Mouse (Mus musculus) heart, postnatal 10 days (tissue): ENCODE measurements around the gene Ccr9. TPM values are rescaled to one million over a fixed set of nuclear protein-coding genes. Genes with fewer than 3 reads are reported as not detected.

Source experiments
- DNase-seq, 2 experiments: peaks; one replicate each; pipeline ENCODE4 v3.0.0; 2021
- intact Hi-C: fragments of 180-260 bp; cut with DNase I; formaldehyde crosslinking; loops from one replicate; pipeline ENCODE4 v1.15.1; 2025
- total RNA-seq, 2 experiments: library from RNA; stranded (reverse); gene quantifications; 2 replicates each; pipeline ENCODE4 v1.2.3; 2021

Ccr9 gene
- total RNA-seq, 2 experiments from 2014 or later: 0.42 to 0.62 TPM

DNA sequence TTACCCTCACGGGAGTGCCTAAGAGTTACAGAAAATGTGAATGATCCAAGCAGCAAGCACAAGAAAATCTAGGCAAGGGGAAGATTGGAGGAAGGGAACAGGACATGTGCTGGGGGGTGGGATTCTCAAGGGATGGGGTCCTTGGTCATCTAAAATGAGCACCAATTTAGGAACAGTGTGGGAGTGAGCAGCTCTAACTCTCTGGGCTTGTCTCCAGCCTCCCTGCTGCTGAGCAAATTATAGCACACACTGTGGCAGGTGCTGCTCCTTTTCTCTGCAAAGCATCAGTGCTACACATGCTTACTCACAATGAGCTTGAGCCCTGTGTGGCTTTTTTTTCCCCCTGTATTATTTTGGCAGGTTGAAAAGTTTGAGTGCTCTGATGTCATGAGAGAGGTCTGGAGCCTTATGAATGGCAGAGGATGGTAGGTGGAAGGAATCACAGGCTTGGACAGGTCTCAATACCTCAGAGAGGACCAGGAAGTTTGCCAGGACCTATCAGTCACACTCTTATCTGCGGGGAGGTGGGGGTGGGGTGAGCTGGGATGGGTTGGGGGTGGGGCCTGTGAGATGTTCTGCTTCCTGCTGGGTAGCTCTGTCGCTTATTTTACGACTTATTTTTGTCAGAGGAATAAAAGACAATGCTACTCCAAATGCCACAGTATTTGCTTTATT, 110.8 kb downstream of the Ccr9 start:
- DNase-seq: peak; percentile 23 to 47
- intact Hi-C loops: no loop called here

DNA sequence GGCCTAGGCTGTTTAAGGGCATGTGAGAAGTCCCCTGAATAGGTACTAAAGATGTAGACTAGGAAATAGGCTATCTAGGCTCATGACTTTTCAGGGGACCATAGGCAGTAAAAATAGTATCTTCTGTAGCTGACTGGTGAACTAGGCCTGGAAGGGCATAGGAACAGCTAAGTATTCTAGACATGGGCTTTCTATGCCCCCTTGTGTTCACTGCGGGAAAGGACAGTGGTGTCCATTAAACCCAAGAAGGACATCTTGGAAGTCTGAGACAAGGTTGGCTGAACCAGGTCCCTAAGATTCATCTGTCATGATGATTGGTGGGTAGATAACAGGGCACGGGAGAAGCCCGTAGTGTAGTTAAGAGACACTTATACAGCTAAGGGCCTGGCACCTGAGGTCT, 117.9 kb downstream of the Ccr9 start:
- intact Hi-C loops: loop anchor here (2.0 kb wide), 2 partner anchors 83 to 157 kb away; no protein-coding TSS in a partner anchor
- peak; percentile 69 to 71 for DNase-seq

DNA sequence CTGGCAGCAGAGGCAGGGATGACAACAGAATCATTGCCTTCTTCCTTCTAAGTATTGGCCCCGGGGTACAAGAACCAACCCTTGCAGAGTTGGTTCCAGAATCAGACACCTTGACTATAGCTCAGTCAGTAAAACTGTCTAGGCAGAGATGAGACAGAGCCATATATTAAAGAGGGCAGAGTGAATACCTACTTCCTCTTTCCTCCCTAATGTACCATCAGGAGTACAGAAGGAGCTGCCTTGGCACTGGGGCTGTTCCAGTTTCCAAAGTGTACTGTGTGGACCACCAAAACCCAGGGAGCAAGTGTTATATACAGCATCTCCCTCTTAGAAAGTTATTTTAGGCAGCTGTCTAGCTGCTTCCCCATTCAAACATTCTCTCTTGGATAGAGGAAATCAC, 123.3 kb downstream of the Ccr9 start:
- intact Hi-C loops: no loop called here
- no peak for DNase-seq

DNA sequence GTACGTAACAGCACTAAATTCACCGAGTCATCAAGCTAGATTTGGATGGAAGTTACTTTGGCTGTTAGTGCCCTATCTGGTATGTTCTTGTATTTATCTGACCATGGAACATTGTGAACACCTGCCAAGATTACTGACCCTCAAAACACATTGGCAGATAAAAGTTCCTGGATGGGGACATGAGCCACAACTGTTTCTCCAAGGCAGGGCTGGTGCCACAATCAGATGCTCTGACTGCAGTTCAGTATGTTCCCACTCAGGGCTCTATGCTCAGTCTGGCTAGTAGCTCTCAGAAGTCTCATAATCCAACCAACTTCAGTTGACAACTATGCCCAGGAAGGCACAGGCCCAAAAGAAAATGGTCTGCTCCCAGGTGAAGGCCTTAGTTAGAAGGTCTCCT, 124.2 kb downstream of the Ccr9 start:
- intact Hi-C loops: no loop called here

DNA sequence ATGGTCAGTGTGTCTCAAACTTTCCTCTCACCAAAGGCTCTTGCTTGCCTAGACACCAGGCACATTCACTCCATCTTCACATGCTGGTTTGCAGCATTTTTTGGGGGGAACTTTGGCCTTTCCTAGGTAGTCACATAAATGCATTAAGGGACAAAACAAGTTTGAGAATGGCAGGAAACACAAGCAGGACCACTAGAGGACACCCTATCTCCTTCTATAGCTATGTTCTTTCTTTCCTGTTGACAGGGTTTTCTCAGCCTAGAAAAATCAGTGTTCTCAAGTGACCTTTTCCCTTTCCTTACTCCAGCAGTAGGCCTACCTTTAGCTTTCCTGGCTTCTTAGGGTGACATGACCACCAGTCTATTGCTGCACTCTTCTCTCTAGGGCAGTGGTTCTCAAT, 124.7 kb downstream of the Ccr9 start:
- DNase-seq: no peak
- intact Hi-C loops: no loop called here

More for the DNA sequence above, 124.2 kb downstream of the Ccr9 start:
- peak in 1 of 2 experiments; percentile 16 for DNase-seq

DNA sequence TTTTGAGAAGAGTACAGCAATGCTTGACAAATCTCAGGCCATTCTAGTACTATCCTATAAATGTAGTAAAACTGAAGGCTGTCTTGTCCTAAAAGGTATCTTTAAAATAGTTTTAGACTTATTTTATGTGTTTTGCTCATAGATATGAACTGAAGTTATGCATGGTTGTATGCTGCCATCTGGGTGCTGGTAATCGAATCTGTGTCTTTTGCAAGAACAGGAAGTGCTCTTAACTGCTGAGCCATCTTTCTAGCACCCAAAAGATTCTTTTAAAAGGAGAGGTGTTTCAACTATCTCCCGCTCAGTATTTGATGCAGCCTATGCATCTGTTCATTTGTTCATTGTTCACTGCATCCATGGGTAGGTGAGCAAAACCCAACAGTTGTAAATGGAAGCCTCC, 127.0 kb downstream of the Ccr9 start:
- no peak for DNase-seq
- intact Hi-C loops: no loop called here

DNA sequence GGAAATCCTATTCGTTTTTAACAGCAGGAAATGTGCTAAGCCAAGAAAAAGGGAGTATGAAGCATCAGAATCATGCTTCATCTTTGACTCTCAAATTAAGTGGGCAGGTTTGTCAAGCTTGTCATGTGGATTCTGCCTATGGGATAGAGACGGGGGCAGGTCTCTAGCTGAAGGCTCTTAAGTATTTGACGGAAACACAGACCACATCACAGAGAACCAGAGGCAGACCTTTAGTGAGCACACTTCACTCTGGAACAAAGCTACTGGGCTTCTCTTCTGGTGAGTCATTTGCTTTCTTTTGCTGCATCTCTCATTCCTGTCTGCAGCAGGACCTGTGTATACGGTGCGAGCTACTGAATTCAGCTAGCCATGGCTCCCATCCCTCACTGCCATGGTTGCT, 128.0 kb downstream of the Ccr9 start, which contains the start of gene Cxcr6:
Gene Cxcr6, plus strand, starts transcription at position 209 of the 400 bp plus-strand sequence.
- DNase-seq: no peak
- intact Hi-C loops: no loop called here

DNA sequence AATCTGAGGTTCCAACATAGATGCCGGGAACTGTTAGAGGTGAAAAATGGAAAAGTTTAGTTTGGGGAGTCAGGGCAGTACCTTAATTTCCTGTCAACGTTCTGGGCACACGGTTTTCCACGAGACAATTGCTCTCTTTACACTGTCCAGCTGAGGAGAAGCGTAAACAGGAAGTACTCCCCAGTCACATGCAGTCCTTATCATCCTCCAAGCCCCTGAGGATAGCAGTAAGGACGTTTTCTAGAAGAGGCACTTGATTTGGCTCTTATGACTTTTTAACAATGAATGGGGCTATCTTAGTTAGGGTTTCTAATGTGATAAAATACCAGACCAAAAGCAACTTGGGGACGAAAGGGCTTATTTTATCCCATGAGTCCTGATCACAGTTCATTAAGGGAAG, 130.3 kb downstream of the Ccr9 start:
- intact Hi-C loops: no loop called here
- DNase-seq: peak in 1 of 2 experiments; percentile 20

DNA sequence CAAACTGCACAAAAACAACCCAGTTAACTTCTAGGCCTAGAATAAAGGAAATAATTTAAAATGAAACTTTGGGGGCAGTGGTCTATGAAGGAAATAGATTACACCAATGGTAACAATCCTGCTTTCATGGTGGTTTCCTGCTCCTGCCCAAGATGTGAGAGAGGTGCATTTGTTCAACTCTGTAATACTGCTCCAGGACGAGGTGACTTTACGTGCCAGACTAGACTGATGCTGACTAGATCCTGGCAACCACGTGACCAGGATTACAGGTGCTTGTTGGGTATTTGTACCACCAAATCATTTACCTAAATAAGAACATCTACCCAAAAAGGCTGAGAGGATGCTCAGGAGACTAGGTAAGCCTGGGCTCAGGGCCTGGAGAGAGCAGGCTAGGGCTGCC, 133.6 kb downstream of the Ccr9 start:
- DNase-seq: no peak
- intact Hi-C loops: no loop called here

DNA sequence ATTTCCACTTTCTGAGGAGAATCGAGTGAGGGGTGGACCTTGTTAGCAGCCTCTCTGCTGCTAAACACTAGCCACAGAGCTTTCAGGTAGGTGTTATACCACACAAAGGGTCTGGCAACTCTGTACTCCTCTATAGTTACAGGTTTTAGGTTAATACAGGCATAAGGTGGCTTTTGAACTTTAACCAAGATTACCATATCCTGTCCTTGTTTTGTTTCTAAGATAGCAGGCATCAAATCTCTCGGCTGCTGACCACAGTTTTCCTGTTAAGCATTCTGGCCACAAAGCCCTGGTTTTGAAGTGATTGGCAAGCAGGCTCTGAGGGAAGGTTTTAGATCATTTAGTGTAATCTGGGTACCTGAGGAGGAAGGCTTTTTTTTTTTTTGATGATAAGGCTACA, 136.1 kb downstream of the Ccr9 start:
- intact Hi-C loops: no loop called here
- no peak for DNase-seq

DNA sequence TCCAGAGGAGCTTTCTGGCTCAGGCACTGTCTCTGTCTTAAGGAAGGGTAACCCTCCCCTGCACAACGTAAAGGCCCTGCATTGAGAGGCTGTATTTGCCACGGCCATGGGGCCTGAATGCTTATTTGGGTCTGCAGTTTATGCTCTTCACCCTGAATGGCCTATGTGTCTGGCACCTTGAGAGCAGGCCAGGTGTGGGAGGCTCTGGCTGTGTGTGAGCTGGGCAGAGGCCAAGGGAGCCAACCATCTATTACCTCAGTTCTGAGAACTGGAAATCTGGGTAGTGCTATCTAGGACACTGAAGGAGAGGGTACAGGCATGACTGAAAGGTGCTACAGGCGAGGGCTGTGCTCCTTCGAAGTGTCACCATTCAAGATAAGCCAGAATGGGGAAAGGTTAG, 136.6 kb downstream of the Ccr9 start:
- DNase-seq: peak in 1 of 2 experiments; percentile 20
- intact Hi-C loops: no loop called here

DNA sequence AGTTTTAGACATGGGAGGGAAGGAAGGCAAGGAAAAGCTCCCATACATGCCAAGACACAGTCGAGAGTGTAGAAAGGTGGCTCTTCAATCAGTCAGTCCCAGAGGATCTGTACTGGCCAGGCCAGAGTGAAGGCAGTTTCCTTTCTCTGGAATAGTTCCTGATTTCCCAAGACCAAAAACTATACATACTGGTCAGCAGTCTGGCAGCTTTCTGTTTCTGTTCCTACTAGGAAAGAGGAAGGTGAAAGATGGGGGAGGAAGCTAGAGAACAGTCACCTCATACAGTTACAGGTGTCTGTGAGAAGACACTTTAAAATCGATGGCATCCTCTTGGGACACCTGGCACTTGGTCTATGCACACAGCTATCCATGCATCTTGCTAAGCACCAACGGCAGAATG, 137.2 kb downstream of the Ccr9 start:
- intact Hi-C loops: no loop called here
- no peak for DNase-seq

DNA sequence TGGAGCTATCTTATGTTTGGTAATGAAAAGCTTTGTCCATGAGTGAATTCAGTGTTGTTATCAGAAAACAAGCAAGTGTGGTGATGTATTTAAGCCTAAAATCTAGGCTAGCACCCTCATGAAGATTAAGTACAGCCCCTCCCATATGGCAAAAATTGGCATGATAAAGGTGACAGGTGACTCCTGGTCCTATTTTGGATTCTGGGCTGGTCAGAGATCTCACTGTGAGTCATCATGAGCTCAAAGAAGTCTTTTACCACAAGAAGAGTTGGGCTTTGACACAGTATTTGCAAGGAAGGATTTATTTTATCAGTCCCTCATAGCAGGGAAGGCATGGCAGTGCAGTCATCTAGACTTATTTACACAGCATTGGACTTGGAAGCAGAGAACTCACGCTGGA, 137.8 kb downstream of the Ccr9 start:
- DNase-seq: no peak
- intact Hi-C loops: no loop called here

DNA sequence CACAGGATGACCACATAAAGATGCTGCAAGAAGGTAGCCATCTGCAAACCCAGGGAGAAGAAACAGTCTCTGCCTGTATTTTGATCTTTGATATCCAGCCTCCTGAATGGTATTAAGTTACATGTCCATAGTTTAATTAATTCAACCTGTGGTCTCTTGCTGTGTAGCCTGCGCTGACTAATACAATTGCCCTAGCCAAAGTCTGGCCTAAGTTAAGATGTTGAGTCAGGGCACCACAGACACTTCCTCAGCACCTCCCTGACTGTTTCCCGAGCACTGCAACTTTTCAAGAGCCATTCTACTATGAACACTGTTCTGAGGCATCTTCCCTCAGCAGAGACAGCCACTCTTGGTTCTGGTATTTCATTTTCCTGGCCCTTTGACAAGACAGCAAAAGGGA, 140.4 kb downstream of the Ccr9 start:
- no peak for DNase-seq
- intact Hi-C loops: no loop called here

DNA sequence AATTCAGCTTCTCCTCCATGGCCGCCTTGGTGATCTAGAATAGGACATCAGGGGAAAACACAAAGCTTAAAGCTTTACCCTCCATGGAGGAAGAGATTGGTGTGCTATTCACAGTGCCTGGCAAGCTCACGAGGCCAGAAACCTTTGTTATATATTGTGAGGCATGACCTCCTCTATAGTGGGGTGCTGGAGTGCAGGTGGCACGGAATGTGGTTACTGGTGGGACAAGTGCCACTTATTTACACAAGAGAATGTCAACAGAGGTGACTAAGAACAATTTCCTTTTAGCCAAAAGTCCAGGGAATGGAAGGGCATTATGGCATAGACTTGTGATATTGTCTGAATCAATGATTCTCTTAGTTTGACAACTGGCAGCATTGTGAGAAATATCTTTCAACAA, 148.4 kb downstream of the Ccr9 start:
- intact Hi-C loops: no loop called here
- DNase-seq: no peak

DNA sequence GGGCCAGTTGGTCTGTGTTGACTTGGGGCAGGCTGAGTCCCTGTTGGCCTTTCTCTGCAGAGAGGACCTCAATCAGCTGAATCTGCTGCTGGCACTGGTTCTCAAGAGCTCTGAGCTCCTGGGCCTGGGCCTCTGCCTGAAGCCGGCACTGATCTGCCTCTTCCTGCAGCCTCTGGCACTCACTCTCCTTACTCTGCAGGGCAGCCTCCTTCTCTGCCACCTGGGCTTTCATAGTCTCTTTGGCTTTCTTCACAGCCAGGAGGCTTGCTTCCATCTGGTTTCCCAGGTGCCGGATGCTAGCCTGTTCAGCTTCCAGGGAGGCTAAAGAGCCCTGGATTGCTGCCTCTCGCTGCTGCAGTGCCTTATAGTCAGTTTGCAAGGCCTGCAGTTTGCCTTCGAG, 150.7 kb downstream of the Ccr9 start:
- DNase-seq: no peak
- intact Hi-C loops: no loop called here

Other genes with a start within 250 kb of the Ccr9 start
- 10 to 100 TPM; 49.6 to 53.5 TPM for gene Limd1, start 199.7 kb upstream of the Ccr9 start, total RNA-seq
- 10 to 100 TPM; 43.5 to 45.3 TPM for gene Sacm1l, start 148.7 kb upstream of the Ccr9 start, total RNA-seq
- not detected for gene Slc6a20b, start 45.9 kb upstream of the Ccr9 start, total RNA-seq
- gene Slc6a20a, start 446 bp downstream of the Ccr9 start, total RNA-seq: not detected
- 10 to 100 TPM; 38.3 to 42.2 TPM for gene Lztfl1, start 39.3 kb downstream of the Ccr9 start, total RNA-seq
- not detected for gene Cxcr6, start 128.0 kb downstream of the Ccr9 start, total RNA-seq
- 100 to 1,000 TPM; 206 to 217 TPM for gene Fyco1, start 173.5 kb downstream of the Ccr9 start, total RNA-seq
- not detected for gene Xcr1, start 183.6 kb downstream of the Ccr9 start, total RNA-seq